Mouse (Mus musculus) kidney, postnatal 0 days (tissue): Measurements from ENCODE around the gene Grifin. TPM values are rescaled to one million over a fixed set of nuclear protein-coding genes. Genes with fewer than 3 reads are reported as not detected.

Source experiments
- ATAC-seq: fragments of 200-750 bp; cut with Nextera tagmentation; replicated peaks from 2 replicates; pipeline ENCODE4 v1.8.0; 2017; ENCODE audit warnings: low read depth, moderate number of reproducible peaks, moderate TSS enrichment, moderate library complexity; ENCODE audit not compliant: low FRiP score
- DNase-seq: peaks from one replicate; pipeline ENCODE4 v3.0.0-alpha.2; 2016; ENCODE audit warnings: low spot score
- H3K27ac ChIP-seq: fragments of 300-500 bp; sonication (generic); 2 replicates; pipeline ENCODE4 v1.5.1; 2014; ENCODE audit warnings: mild to moderate bottlenecking
- H3K27me3 ChIP-seq: fragments of 300-500 bp; sonication (generic); 2 replicates; pipeline ENCODE4 v1.6.1; 2014; ENCODE audit warnings: low read length, mixed read lengths; ENCODE audit not compliant: insufficient read depth
- H3K36me3 ChIP-seq: fragments of 300-500 bp; sonication (generic); 2 replicates; pipeline ENCODE4 v1.6.1; 2014; ENCODE audit warnings: low read length, mixed read lengths; ENCODE audit not compliant: insufficient read depth
- H3K4me1 ChIP-seq: fragments of 300-500 bp; sonication (generic); replicated peaks from 2 replicates; pipeline ENCODE4 v1.6.1; 2014; ENCODE audit warnings: antibody characterized with exemption, low read length, mixed read lengths; ENCODE audit not compliant: insufficient read depth
- H3K4me2 ChIP-seq: fragments of 300-500 bp; sonication (generic); 2 replicates; pipeline ENCODE4 v1.6.1; 2014; ENCODE audit warnings: mild to moderate bottlenecking, low read length, moderate library complexity, mixed read lengths
- H3K4me3 ChIP-seq: fragments of 300-500 bp; sonication (generic); replicated peaks from 2 replicates; pipeline ENCODE4 v1.5.1; 2014; ENCODE audit warnings: low read depth, low read length
- H3K9ac ChIP-seq: fragments of 300-500 bp; sonication (generic); 2 replicates; pipeline ENCODE4 v1.6.1; 2014; ENCODE audit warnings: low read depth, low read length
- H3K9me3 ChIP-seq: fragments of 300-500 bp; sonication (generic); replicated peaks from 2 replicates; pipeline ENCODE4 v1.6.1; 2016; ENCODE audit warnings: low read length, inconsistent platforms, mixed read lengths
- CTCF ChIP-seq: IDR thresholded peaks from 2 replicates; pipeline ENCODE4 v1.5.1; 2016; ENCODE audit warnings: antibody characterized with exemption, low read depth, mild to moderate bottlenecking, moderate library complexity
- WGBS: fragments of 180-500 bp; shearing (Covaris S2); extraction: QIAGEN DNeasy Blood & Tissue Kit; methylation state at CpG from one replicate; pipeline ENCODE4 v1.1.7; 2014; 5-methylcytosine and 5-hydroxymethylcytosine counted together
- polyA plus RNA-seq: library from polyadenylated mRNA; unstranded; fragments of >200 nt; fragmentation: Nextera tagmentation; extraction: Ambion mirVana; gene quantifications from 2 replicates; pipeline ENCODE4 v1.2.1, GENCODE M21; 2015

Gene Grifin
- polyA plus RNA-seq, 1 experiment from 2014 or later: not detected

- peaks cover 22% of the 10 kb centered on the region for H3K36me3 ChIP-seq
- peak overlapping the region; percentile 81 for H3K4me2 ChIP-seq
- DNase-seq (peak; percentile 53), ATAC-seq (no peak)
- 11% methylated on average over 13 of the region's 13 CpGs for WGBS
- H3K27ac ChIP-seq: peak overlapping the region; percentile 77
- H3K27me3 ChIP-seq: no peaks in the 10 kb centered on the region
- H3K4me1 ChIP-seq: peaks cover 55% of the 10 kb centered on the region
- peak overlapping the region; percentile 62 for H3K4me3 ChIP-seq
- no peak for TF ChIP-seq CTCF
- H3K9me3 ChIP-seq: no peaks in the 10 kb centered on the region
- H3K9ac ChIP-seq: peak overlapping the region; percentile 71
Measured at GRCm38 (mm10) chr5:140609511-140610272, 44.8 kb upstream of the Grifin start.

GRCm38 (mm10) chr5:140608634-140609015, 43.8 kb upstream of the Grifin start:
- no peak for TF ChIP-seq CTCF
- 4% methylated on average over 16 of the region's 16 CpGs for WGBS
- ATAC-seq (no peak), DNase-seq (peak; percentile 36)
- H3K4me3 ChIP-seq: peak overlapping the region; percentile 62
- H3K27ac ChIP-seq: peak overlapping the region; percentile 77
- H3K4me2 ChIP-seq: peak overlapping the region; percentile 81
- no peaks in the 10 kb centered on the region for H3K27me3 ChIP-seq
- H3K36me3 ChIP-seq: peaks cover 12% of the 10 kb centered on the region
- H3K4me1 ChIP-seq: peaks cover 60% of the 10 kb centered on the region
- H3K9me3 ChIP-seq: no peaks in the 10 kb centered on the region
- peak overlapping the region; percentile 71 for H3K9ac ChIP-seq

- DNase-seq (peak; percentile 57), ATAC-seq (no peak)
- Histone ChIP-seq H3K9me3 (no peaks in the 10 kb centered on the region), H3K9ac (peak overlapping the region; percentile 71), H3K36me3 (peaks cover 6% of the 10 kb centered on the region), H3K27ac (peak overlapping the region; percentile 77), H3K4me2 (peak overlapping the region; percentile 81), H3K4me1 (peaks cover 60% of the 10 kb centered on the region), H3K4me3 (peak overlapping the region; percentile 62), H3K27me3 (no peaks in the 10 kb centered on the region)
- under 1% methylated on average over 17 of the region's 17 CpGs for whole genome bisulfite sequencing
- no peak for TF ChIP-seq CTCF
Measured at GRCm38 (mm10) chr5:140607836-140608633, 43.2 kb upstream of the Grifin start.

- H3K27ac ChIP-seq: peak within 1 kb of the TSS; percentile 77
- H3K27me3 ChIP-seq: no peaks in the 10 kb centered on the region
- peaks cover 62% of the 10 kb centered on the region for H3K4me1 ChIP-seq
- peak within 1 kb of the TSS; percentile 81 for H3K4me2 ChIP-seq
- H3K9me3 ChIP-seq: no peaks in the 10 kb centered on the region
- no peaks in the 10 kb centered on the region for H3K36me3 ChIP-seq
- TF ChIP-seq CTCF: peak; percentile 30; the same call in 1 of the 2 replicates
- under 1% methylated on average over 87 of the region's 91 CpGs for WGBS
- H3K4me3 ChIP-seq: peak within 1 kb of the TSS; percentile 62
- peak; percentile 77 for ATAC-seq
- DNase-seq: peak; percentile 97
- H3K9ac ChIP-seq: peak within 1 kb of the TSS; percentile 71
Measured at GRCm38 (mm10) chr5:140607001-140607835, 42.3 kb upstream of the Grifin start, which contains the start of gene Lfng. TSS of gene Lfng (plus strand) at chr5:140607320.

- Histone ChIP-seq H3K9me3 (no peaks in the 10 kb centered on the region), H3K4me3 (peak overlapping the region; percentile 62), H3K27ac (peak overlapping the region; percentile 77), H3K27me3 (no peaks in the 10 kb centered on the region), H3K9ac (0 out of 2 replicates have a peak overlapping the region, but pooled peaks have one; percentile 8), H3K4me2 (peak overlapping the region; percentile 81), H3K4me1 (peaks cover 54% of the 10 kb centered on the region), H3K36me3 (no peaks in the 10 kb centered on the region)
- no peak for TF ChIP-seq CTCF
- DNase-seq: peak; percentile 76
- WGBS: under 1% methylated on average over 23 of the region's 23 CpGs
- ATAC-seq: peak; percentile 7; the same call in 1 of the 2 replicates
Measured at GRCm38 (mm10) chr5:140606386-140606785, 41.5 kb upstream of the Grifin start.
